Mouse (Mus musculus) testis, adult 2 months (tissue): ENCODE results near the gene Duox1. TPM values are rescaled to one million over a fixed set of nuclear protein-coding genes. Genes with fewer than 3 reads are reported as not detected.

ENCODE experiments used
- H3K27ac ChIP-seq: fragments of 200-500 bp; 2 replicates; pipeline ENCODE4 v1.5.1; 2012; ENCODE audit warnings: low read depth, low read length; ENCODE audit not compliant: control insufficient read depth, insufficient read depth
- H3K27me3 ChIP-seq: fragments of 200-500 bp; 2 replicates; pipeline ENCODE4 v1.6.1; 2012; ENCODE audit warnings: mild to moderate bottlenecking, low read length, moderate library complexity; ENCODE audit not compliant: control insufficient read depth, insufficient read depth
- H3K36me3 ChIP-seq: fragments of 200-500 bp; 2 replicates; pipeline ENCODE4 v1.6.1; 2012; ENCODE audit warnings: mild to moderate bottlenecking, low read length; ENCODE audit not compliant: control insufficient read depth, insufficient read depth
- H3K4me1 ChIP-seq: fragments of 200-500 bp; 2 replicates; pipeline ENCODE4 v1.6.1; 2012; ENCODE audit warnings: low read length; ENCODE audit not compliant: control insufficient read depth, insufficient read depth
- H3K4me3 ChIP-seq: fragments of 200-500 bp; 2 replicates; pipeline ENCODE4 v1.5.1; 2012; ENCODE audit warnings: low read depth, mild to moderate bottlenecking, low read length, moderate library complexity, mixed read lengths; ENCODE audit not compliant: control insufficient read depth
- CTCF ChIP-seq: fragments of 200-500 bp; IDR thresholded peaks from 2 replicates; pipeline ENCODE4 v1.5.1; 2012; ENCODE audit warnings: low read depth, mild to moderate bottlenecking, inconsistent platforms, low read length, moderate library complexity; ENCODE audit not compliant: control insufficient read depth, insufficient read depth, insufficient replicate concordance
- POLR2A ChIP-seq: fragments of 200-500 bp; IDR thresholded peaks from 2 replicates; pipeline ENCODE4 v1.6.1; 2012; ENCODE audit warnings: low read depth, mild to moderate bottlenecking, inconsistent platforms, low read length, moderate library complexity; ENCODE audit not compliant: control insufficient read depth
- polyA plus RNA-seq: library from polyadenylated mRNA; depleted of rRNA; stranded (reverse); fragments of >200 nt; gene quantifications from 2 replicates; pipeline ENCODE4 v1.2.3, GENCODE M21; 2012

Gene Duox1
- polyA plus RNA-seq, 1 experiment, result 0.09 TPM

- Histone ChIP-seq H3K27me3 (no peaks in the 10 kb centered on the region), H3K4me3 (no peak overlapping the region), H3K4me1 (no peaks in the 10 kb centered on the region), H3K36me3 (no peaks in the 10 kb centered on the region), H3K27ac (no peak overlapping the region)
- no peak for TF ChIP-seq CTCF
These were observed 44.8 kb downstream of the Duox1 start for GRCm38 (mm10) chr2:122360310-122360709.

- Histone ChIP-seq H3K4me3 (no peak overlapping the region), H3K27ac (no peak overlapping the region), H3K27me3 (no peaks in the 10 kb centered on the region), H3K36me3 (no peaks in the 10 kb centered on the region), H3K4me1 (no peaks in the 10 kb centered on the region)
- TF ChIP-seq CTCF (no peak), POLR2A (no peak)
These were observed 45.7 kb downstream of the Duox1 start for GRCm38 (mm10) chr2:122361181-122361580.

GRCm38 (mm10) chr2:122361868-122362621, 46.6 kb downstream of the Duox1 start:
- TF ChIP-seq CTCF (no peak), POLR2A (no peak)
- H3K4me3 ChIP-seq, result no peak overlapping the region
- H3K27ac ChIP-seq, result no peak overlapping the region
- H3K4me1 ChIP-seq, result no peaks in the 10 kb centered on the region
- H3K27me3 ChIP-seq, result no peaks in the 10 kb centered on the region
- no peaks in the 10 kb centered on the region for H3K36me3 ChIP-seq

GRCm38 (mm10) chr2:122362622-122363523, 47.4 kb downstream of the Duox1 start:
- no peak for TF ChIP-seq CTCF
- no peak for TF ChIP-seq POLR2A
- no peaks in the 10 kb centered on the region for H3K36me3 ChIP-seq
- peaks cover 5% of the 10 kb centered on the region for H3K4me1 ChIP-seq
- no peak overlapping the region for H3K4me3 ChIP-seq
- H3K27ac ChIP-seq, result no peak overlapping the region
- H3K27me3 ChIP-seq, result no peaks in the 10 kb centered on the region

- TF ChIP-seq CTCF, result no peak
- TF ChIP-seq POLR2A, result no peak
- peaks cover 14% of the 10 kb centered on the region for H3K4me1 ChIP-seq
- no peak overlapping the region for H3K27ac ChIP-seq
- no peaks in the 10 kb centered on the region for H3K36me3 ChIP-seq
- H3K4me3 ChIP-seq, result no peak overlapping the region
- H3K27me3 ChIP-seq, result no peaks in the 10 kb centered on the region
These were observed 49.0 kb downstream of the Duox1 start for GRCm38 (mm10) chr2:122364352-122364944.

GRCm38 (mm10) chr2:122365244-122365866, 49.9 kb downstream of the Duox1 start:
- TF ChIP-seq POLR2A, result no peak
- TF ChIP-seq CTCF, result no peak
- no peaks in the 10 kb centered on the region for H3K36me3 ChIP-seq
- peaks cover 16% of the 10 kb centered on the region for H3K4me1 ChIP-seq
- H3K27me3 ChIP-seq, result no peaks in the 10 kb centered on the region
- no peak overlapping the region for H3K4me3 ChIP-seq
- no peak overlapping the region for H3K27ac ChIP-seq

GRCm38 (mm10) chr2:122366039-122366438, 50.6 kb downstream of the Duox1 start:
- Histone ChIP-seq H3K36me3 (no peaks in the 10 kb centered on the region), H3K4me1 (peaks cover 16% of the 10 kb centered on the region), H3K27me3 (no peaks in the 10 kb centered on the region), H3K4me3 (no peak overlapping the region), H3K27ac (no peak overlapping the region)
- no peak for TF ChIP-seq CTCF
- TF ChIP-seq POLR2A, result no peak
